Mouse (Mus musculus): ENCODE data around the gene C130074G19Rik. TPM values are rescaled to one million over a fixed set of nuclear protein-coding genes. Genes with fewer than 3 reads are reported as not detected.

Gene C130074G19Rik
- 6.0 and 6.4 TPM in 2 replicates for polyA plus RNA-seq (2012; rRNA removed)

- no peaks in the 10 kb centered on the region for H3K36me3 ChIP-seq (ENCODE audit: control insufficient read depth, insufficient read depth, low read length)
- no peaks in the 10 kb centered on the region for H3K27me3 ChIP-seq (ENCODE audit: control insufficient read depth, insufficient read depth, low read length)
- H3K4me3 ChIP-seq (ENCODE audit: control insufficient read depth, low read depth, low read length): peak within 1 kb of the TSS; percentile 46
- no peak for TF ChIP-seq POLR2A (IDR thresholded peaks at IDR 0.05; ENCODE audit: control insufficient read depth, low read depth, low read length)
- no peak for TF ChIP-seq CTCF (IDR thresholded peaks at IDR 0.05; ENCODE audit: control insufficient read depth, insufficient read depth, insufficient replicate concordance, low read depth, low read length)
- peaks cover 11% of the 10 kb centered on the region for H3K4me1 ChIP-seq (ENCODE audit: control insufficient read depth, insufficient read depth, low read length)
- H3K27ac ChIP-seq (ENCODE audit: control insufficient read depth, insufficient read depth, low read depth, low read length): no peak within 1 kb of the TSS
Observed at GRCm38 (mm10) chr1:184882281-184883268, at the start of gene C130074G19Rik. Gene C130074G19Rik, minus strand, starts transcription at chr1:184883218.

DNA sequence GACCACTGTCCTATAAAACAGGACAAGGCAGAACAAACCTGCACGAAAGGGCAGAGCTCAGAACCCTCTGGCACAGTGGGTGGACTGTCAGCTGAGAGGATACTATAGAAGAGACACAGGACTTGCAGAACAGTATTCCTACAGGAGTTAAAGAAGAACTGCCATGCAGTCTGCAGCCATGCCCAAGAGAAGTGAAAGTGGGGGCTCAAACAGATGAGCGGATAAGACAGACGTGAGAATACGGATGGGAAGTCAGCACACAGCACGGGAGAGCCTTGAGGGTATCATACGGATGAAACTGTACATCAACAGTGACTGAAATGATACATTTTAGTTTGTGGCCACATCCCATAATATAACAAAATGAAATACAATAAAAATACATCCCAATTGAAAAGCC is 48.1 kb upstream of the C130074G19Rik start:
- no peak for TF ChIP-seq CTCF (IDR thresholded peaks at IDR 0.05; ENCODE audit: control insufficient read depth, insufficient read depth, insufficient replicate concordance, low read depth, low read length)
- no peak for TF ChIP-seq POLR2A (IDR thresholded peaks at IDR 0.05; ENCODE audit: control insufficient read depth, low read depth, low read length)
- Histone ChIP-seq H3K4me3 (ENCODE audit: control insufficient read depth, low read depth, low read length) (no peak overlapping the region), H3K4me1 (ENCODE audit: control insufficient read depth, insufficient read depth, low read length) (no peaks in the 10 kb centered on the region)

GRCm38 (mm10) chr1:184928382-184928781 is 45.4 kb upstream of the C130074G19Rik start:
- H3K36me3 ChIP-seq (ENCODE audit: control insufficient read depth, insufficient read depth, low read length): no peaks in the 10 kb centered on the region
- no peaks in the 10 kb centered on the region for H3K4me1 ChIP-seq (ENCODE audit: control insufficient read depth, insufficient read depth, low read length)
- no peak overlapping the region for H3K4me3 ChIP-seq (ENCODE audit: control insufficient read depth, low read depth, low read length)
- H3K27ac ChIP-seq (ENCODE audit: control insufficient read depth, insufficient read depth, low read depth, low read length): no peak overlapping the region
- no peaks in the 10 kb centered on the region for H3K27me3 ChIP-seq (ENCODE audit: control insufficient read depth, insufficient read depth, low read length)
- TF ChIP-seq POLR2A (IDR thresholded peaks at IDR 0.05; ENCODE audit: control insufficient read depth, low read depth, low read length) (no peak), CTCF (IDR thresholded peaks at IDR 0.05; ENCODE audit: control insufficient read depth, insufficient read depth, insufficient replicate concordance, low read depth, low read length) (no peak)

More for the DNA sequence above, 48.1 kb upstream of the C130074G19Rik start:
- Histone ChIP-seq H3K27ac (ENCODE audit: control insufficient read depth, insufficient read depth, low read depth, low read length) (no peak overlapping the region), H3K27me3 (ENCODE audit: control insufficient read depth, insufficient read depth, low read length) (no peaks in the 10 kb centered on the region), H3K36me3 (ENCODE audit: control insufficient read depth, insufficient read depth, low read length) (no peaks in the 10 kb centered on the region)

DNA sequence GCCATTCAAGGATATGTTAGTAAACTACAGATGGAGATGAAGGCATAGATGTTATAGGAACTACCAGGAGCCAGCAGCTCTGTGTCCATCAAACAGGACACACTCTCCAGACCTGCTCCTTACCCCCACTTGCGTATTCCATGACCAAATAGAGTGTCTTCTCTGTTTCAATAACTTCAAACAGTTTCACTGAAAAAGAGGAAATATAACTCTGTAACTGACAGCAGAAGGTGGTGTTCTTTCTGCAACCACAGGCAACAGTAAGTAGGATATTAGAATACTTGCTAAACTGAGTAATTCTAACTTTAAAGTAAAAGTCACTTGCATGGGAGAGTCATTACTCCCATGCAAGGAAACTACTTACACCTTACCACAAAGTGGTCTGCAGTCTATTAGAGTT is 44.9 kb upstream of the C130074G19Rik start:
- Histone ChIP-seq H3K27ac (ENCODE audit: control insufficient read depth, insufficient read depth, low read depth, low read length) (no peak overlapping the region), H3K4me3 (ENCODE audit: control insufficient read depth, low read depth, low read length) (no peak overlapping the region), H3K4me1 (ENCODE audit: control insufficient read depth, insufficient read depth, low read length) (no peaks in the 10 kb centered on the region), H3K27me3 (ENCODE audit: control insufficient read depth, insufficient read depth, low read length) (no peaks in the 10 kb centered on the region), H3K36me3 (ENCODE audit: control insufficient read depth, insufficient read depth, low read length) (no peaks in the 10 kb centered on the region)
- no peak for TF ChIP-seq CTCF (IDR thresholded peaks at IDR 0.05; ENCODE audit: control insufficient read depth, insufficient read depth, insufficient replicate concordance, low read depth, low read length)
- no peak for TF ChIP-seq POLR2A (IDR thresholded peaks at IDR 0.05; ENCODE audit: control insufficient read depth, low read depth, low read length)

GRCm38 (mm10) chr1:184922824-184923223 is 39.8 kb upstream of the C130074G19Rik start:
- no peaks in the 10 kb centered on the region for H3K27me3 ChIP-seq (ENCODE audit: control insufficient read depth, insufficient read depth, low read length)
- H3K4me3 ChIP-seq (ENCODE audit: control insufficient read depth, low read depth, low read length): no peak overlapping the region
- H3K27ac ChIP-seq (ENCODE audit: control insufficient read depth, insufficient read depth, low read depth, low read length): no peak overlapping the region
- no peaks in the 10 kb centered on the region for H3K36me3 ChIP-seq (ENCODE audit: control insufficient read depth, insufficient read depth, low read length)
- TF ChIP-seq CTCF (IDR thresholded peaks at IDR 0.05; ENCODE audit: control insufficient read depth, insufficient read depth, insufficient replicate concordance, low read depth, low read length) (no peak), POLR2A (IDR thresholded peaks at IDR 0.05; ENCODE audit: control insufficient read depth, low read depth, low read length) (no peak)
- no peaks in the 10 kb centered on the region for H3K4me1 ChIP-seq (ENCODE audit: control insufficient read depth, insufficient read depth, low read length)

DNA sequence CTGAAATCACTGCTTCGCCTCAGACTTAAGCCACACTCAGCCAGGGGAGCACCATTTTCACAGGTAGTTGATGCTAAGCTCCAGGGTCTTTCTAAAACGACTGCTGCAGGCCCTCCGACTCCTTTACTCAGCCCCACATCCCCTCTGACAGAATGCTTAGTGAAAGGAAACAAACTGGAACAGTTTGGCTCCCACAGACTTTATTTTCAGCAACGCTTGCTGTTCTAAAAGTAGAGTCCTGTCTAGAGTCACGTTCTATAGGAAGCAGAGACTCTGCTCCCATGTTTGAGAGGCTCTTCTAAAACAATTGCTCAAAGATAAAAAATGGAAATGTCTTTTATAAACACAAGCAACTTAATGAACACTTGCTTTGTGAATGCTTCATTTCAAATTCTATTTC is 37.0 kb upstream of the C130074G19Rik start:
- TF ChIP-seq CTCF (IDR thresholded peaks at IDR 0.05; ENCODE audit: control insufficient read depth, insufficient read depth, insufficient replicate concordance, low read depth, low read length) (no peak), POLR2A (IDR thresholded peaks at IDR 0.05; ENCODE audit: control insufficient read depth, low read depth, low read length) (no peak)
- Histone ChIP-seq H3K4me1 (ENCODE audit: control insufficient read depth, insufficient read depth, low read length) (no peaks in the 10 kb centered on the region), H3K4me3 (ENCODE audit: control insufficient read depth, low read depth, low read length) (no peak overlapping the region), H3K36me3 (ENCODE audit: control insufficient read depth, insufficient read depth, low read length) (no peaks in the 10 kb centered on the region), H3K27me3 (ENCODE audit: control insufficient read depth, insufficient read depth, low read length) (no peaks in the 10 kb centered on the region), H3K27ac (ENCODE audit: control insufficient read depth, insufficient read depth, low read depth, low read length) (no peak overlapping the region)

DNA sequence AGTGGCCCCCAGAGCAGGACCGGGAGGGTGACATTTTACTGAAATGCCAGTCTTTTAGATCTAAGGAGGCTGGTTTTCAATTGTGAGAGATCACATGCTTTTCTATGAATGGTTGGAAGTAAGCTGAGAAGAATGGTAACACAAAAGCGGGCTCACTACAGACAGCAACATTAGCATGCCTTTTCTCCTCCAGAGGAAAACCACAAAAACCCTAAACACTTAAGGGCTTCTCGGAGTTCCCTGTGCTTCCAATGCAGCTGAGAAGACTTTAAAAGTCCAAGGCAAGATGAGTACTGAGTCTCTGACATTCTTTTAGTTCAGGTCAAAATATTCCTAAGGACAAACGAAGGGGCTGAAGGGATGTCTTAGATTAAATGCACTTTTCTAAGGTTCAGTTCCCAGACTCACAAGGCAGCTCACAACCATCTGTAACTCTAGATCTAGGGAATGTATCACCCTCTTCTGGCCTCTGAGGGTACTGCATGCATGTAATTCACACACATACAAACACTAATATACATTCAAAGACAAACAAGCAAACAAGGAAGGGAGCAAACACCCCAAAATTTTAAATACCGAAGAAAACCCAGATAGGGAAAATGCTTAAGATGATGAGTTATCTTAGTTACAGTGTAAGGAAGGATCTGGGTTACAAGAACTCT is 35.3 kb upstream of the C130074G19Rik start:
- H3K4me1 ChIP-seq (ENCODE audit: control insufficient read depth, insufficient read depth, low read length): no peaks in the 10 kb centered on the region
- no peaks in the 10 kb centered on the region for H3K27me3 ChIP-seq (ENCODE audit: control insufficient read depth, insufficient read depth, low read length)
- no peaks in the 10 kb centered on the region for H3K36me3 ChIP-seq (ENCODE audit: control insufficient read depth, insufficient read depth, low read length)
- no peak overlapping the region for H3K4me3 ChIP-seq (ENCODE audit: control insufficient read depth, low read depth, low read length)
- TF ChIP-seq CTCF (IDR thresholded peaks at IDR 0.05; ENCODE audit: control insufficient read depth, insufficient read depth, insufficient replicate concordance, low read depth, low read length) (no peak), POLR2A (IDR thresholded peaks at IDR 0.05; ENCODE audit: control insufficient read depth, low read depth, low read length) (no peak)
- no peak overlapping the region for H3K27ac ChIP-seq (ENCODE audit: control insufficient read depth, insufficient read depth, low read depth, low read length)
